Mouse (Mus musculus): ENCODE data around the gene Tollip. TPM values are rescaled to one million over a fixed set of nuclear protein-coding genes. Genes with fewer than 3 reads are reported as not detected.

The Tollip gene
- total RNA-seq, 2 experiments from 2014 or later: 57.0 to 57.8 TPM

Other genes with a start within 250 kb of the Tollip start
- 1 to 10 TPM in 1 of 2 experiments, under 1 TPM in 1; 0.50 to 2.7 TPM for gene Muc2, start 228.2 kb downstream of the Tollip start, total RNA-seq (2021)
- gene Muc5ac, start 129.5 kb downstream of the Tollip start, total RNA-seq (2021): not detected
- not detected for gene Muc5b, start 79.4 kb downstream of the Tollip start, total RNA-seq (2021)
- gene Brsk2, start 31.2 kb upstream of the Tollip start, total RNA-seq (2021): 1 to 10 TPM; 1.8 to 2.1 TPM
- 10 to 100 TPM; 45.2 to 58.8 TPM for gene Mob2, start 142.6 kb upstream of the Tollip start, total RNA-seq (2021)
- gene Dusp8, start 177.3 kb upstream of the Tollip start, total RNA-seq (2021): 10 to 100 TPM in 1 of 2 experiments, 1 to 10 TPM in 1; 8.9 to 23.6 TPM
- not detected for gene Gm45618, start 202.2 kb upstream of the Tollip start, total RNA-seq (2021)
- gene Gm39115, start 217.5 kb upstream of the Tollip start, total RNA-seq (2021): not detected
- not detected for gene Gm45337, start 226.1 kb upstream of the Tollip start, total RNA-seq (2021)
- gene Gm29735, start 238.6 kb upstream of the Tollip start, total RNA-seq (2021): not detected
- not detected for gene Gm4553, start 247.2 kb upstream of the Tollip start, total RNA-seq (2021)